Mouse (Mus musculus) CH12.LX (cell line): ENCODE measurements around the gene Grap. TPM values are rescaled to one million over a fixed set of nuclear protein-coding genes. Genes with fewer than 3 reads are reported as not detected.

Source experiments
- DNase-seq: peaks from one replicate; pipeline ENCODE4 v3.0.0-alpha.2; 2013; ENCODE audit errors: extremely low read depth
- H3K27ac ChIP-seq: 2 replicates; pipeline ENCODE4 v1.5.1; 2012; ENCODE audit warnings: low read depth, mild to moderate bottlenecking, control low read depth, moderate library complexity; ENCODE audit not compliant: insufficient read depth
- H3K27me3 ChIP-seq: replicated peaks from 2 replicates; pipeline ENCODE3; 2012; ENCODE audit warnings: inconsistent platforms
- H3K36me3 ChIP-seq, 2 experiments: replicated peaks in 1 of 2; 2 replicates each; pipeline versions ENCODE3 to v1.6.1; 2012; ENCODE audit warnings: inconsistent platforms in 1 of 2, low read length in 1 of 2, mild to moderate bottlenecking in 1 of 2, mixed read lengths in 1 of 2, moderate library complexity in 1 of 2; ENCODE audit not compliant: control insufficient read depth in 1 of 2, insufficient read depth in 1 of 2
- H3K4me1 ChIP-seq, 2 experiments: 2 replicates each; pipeline ENCODE4 v1.6.1; 2012; ENCODE audit warnings: inconsistent platforms in 1 of 2, moderate library complexity in 1 of 2; ENCODE audit not compliant: insufficient read depth in 2 of 2, control insufficient read depth in 1 of 2
- H3K4me2 ChIP-seq: 2 replicates; pipeline ENCODE4 v1.6.1; 2012; ENCODE audit warnings: low read depth, mild to moderate bottlenecking, control low read depth; ENCODE audit not compliant: poor library complexity, insufficient read depth, severe bottlenecking
- H3K4me3 ChIP-seq, 3 experiments: fragments of 150-350 bp in 1 of 3; sonication (generic) in 1 of 3; replicated peaks in 1 of 3; 2 replicates each; pipeline versions ENCODE3 to v1.5.1; 2011 to 2012; ENCODE audit warnings: low read depth in 2 of 3, low read length in 2 of 3, mild to moderate bottlenecking in 2 of 3, moderate library complexity in 2 of 3, control low read depth in 1 of 3, improper control_type of control experiment in 1 of 3, inconsistent platforms in 1 of 3, mixed read lengths in 1 of 3; ENCODE audit not compliant: poor library complexity in 1 of 3
- H3K79me2 ChIP-seq: replicated peaks from 2 replicates; pipeline ENCODE4 v1.6.1; 2012; ENCODE audit warnings: mild to moderate bottlenecking, moderate library complexity; ENCODE audit not compliant: control insufficient read depth, poor library complexity, insufficient read depth, severe bottlenecking; ENCODE audit errors: extremely low read depth
- H3K9ac ChIP-seq: 2 replicates; pipeline ENCODE4 v1.6.1; 2012; ENCODE audit warnings: low read depth, mild to moderate bottlenecking, control low read depth, moderate library complexity; ENCODE audit not compliant: insufficient read depth
- H3K9me3 ChIP-seq: replicated peaks from 2 replicates; pipeline ENCODE3; 2012; ENCODE audit warnings: low read length, inconsistent platforms, mixed read lengths
- CHD2 ChIP-seq: IDR thresholded peaks from 2 replicates; pipeline ENCODE4 v1.6.1; 2011; ENCODE audit warnings: low read length, improper control_type of control experiment
- ELF1 ChIP-seq: IDR thresholded peaks from 2 replicates; pipeline ENCODE4 v1.6.1; 2014; ENCODE audit warnings: low read depth, mild to moderate bottlenecking, inconsistent platforms, low read length, improper control_type of control experiment
- IRF4 ChIP-seq: IDR thresholded peaks from 2 replicates; pipeline ENCODE4 v1.6.1; 2014; ENCODE audit warnings: low read depth, mild to moderate bottlenecking, inconsistent platforms, low read length, improper control_type of control experiment
- JUN ChIP-seq: IDR thresholded peaks from 2 replicates; pipeline ENCODE4 v1.6.1; 2011; ENCODE audit warnings: low read depth, mild to moderate bottlenecking, low read length, improper control_type of control experiment, moderate library complexity; ENCODE audit not compliant: insufficient read depth
- KAT2A ChIP-seq: IDR thresholded peaks from 2 replicates; pipeline ENCODE4 v1.6.1; 2012; ENCODE audit warnings: low read length, improper control_type of control experiment, inconsistent platforms; ENCODE audit not compliant: insufficient replicate concordance
- MEF2A ChIP-seq: IDR thresholded peaks from 2 replicates; pipeline ENCODE4 v1.6.1; 2014; ENCODE audit warnings: low read depth, mild to moderate bottlenecking, inconsistent platforms, low read length, improper control_type of control experiment, borderline replicate concordance
- MXI1 ChIP-seq: IDR thresholded peaks from 2 replicates; pipeline ENCODE4 v1.6.1; 2011; ENCODE audit warnings: mild to moderate bottlenecking, low read depth, low read length, improper control_type of control experiment
- MYC ChIP-seq: IDR thresholded peaks from 2 replicates; pipeline ENCODE4 v1.6.1; 2011; ENCODE audit warnings: low read depth, mild to moderate bottlenecking, improper control_type of control experiment, low read length
- PAX5 ChIP-seq: IDR thresholded peaks from 2 replicates; pipeline ENCODE4 v1.6.1; 2012; ENCODE audit warnings: low read length, inconsistent platforms, mixed read lengths
- POLR2A ChIP-seq: IDR thresholded peaks from 2 replicates; pipeline ENCODE4 v1.6.1; 2011; ENCODE audit warnings: low read depth, mild to moderate bottlenecking, improper control_type of control experiment, low read length
- POLR2AphosphoS2 ChIP-seq: IDR thresholded peaks from 2 replicates; pipeline ENCODE4 v1.6.1; 2011; ENCODE audit warnings: low read depth, low read length, improper control_type of control experiment
- RAD21 ChIP-seq: IDR thresholded peaks from 2 replicates; pipeline ENCODE4 v1.6.1; 2011; ENCODE audit warnings: low read depth, mild to moderate bottlenecking, low read length, improper control_type of control experiment, moderate library complexity
- RCOR1 ChIP-seq: conservative IDR thresholded peaks from 2 replicates; pipeline ENCODE4 v1.6.1; 2012; ENCODE audit warnings: low read depth, mild to moderate bottlenecking, inconsistent platforms, low read length, improper control_type of control experiment
- TCF12 ChIP-seq: IDR thresholded peaks from 2 replicates; pipeline ENCODE4 v1.6.1; 2014; ENCODE audit warnings: low read depth, mild to moderate bottlenecking, inconsistent platforms, low read length, improper control_type of control experiment
- ZC3H11A ChIP-seq: IDR thresholded peaks from 2 replicates; pipeline ENCODE4 v1.6.1; 2012; ENCODE audit warnings: low read depth, mild to moderate bottlenecking, inconsistent platforms, low read length, improper control_type of control experiment
- ZKSCAN1 ChIP-seq: IDR thresholded peaks from 2 replicates; pipeline ENCODE4 v1.6.1; 2012; ENCODE audit warnings: low read depth, inconsistent platforms, low read length, improper control_type of control experiment, borderline replicate concordance
- ZMIZ1 ChIP-seq: IDR thresholded peaks from 2 replicates; pipeline ENCODE4 v1.6.1; 2012; ENCODE audit warnings: low read depth, mild to moderate bottlenecking, inconsistent platforms, low read length, improper control_type of control experiment
- dilution Hi-C: fragments of 300-500 bp; cut with MboI; formaldehyde crosslinking; loops from 2 replicates; pipeline ENCODE4 v1.14.3; 2020; ENCODE audit warnings: low sequenced_read_pairs; ENCODE audit not compliant: extremely low pct_unique_long_range_greater_than_20kb, extremely low pct_ligation_motif_present
- in situ Hi-C: fragments of 300-500 bp; cut with MboI; formaldehyde crosslinking; loops from 3 replicates; pipeline ENCODE4 v1.14.3; 2019; ENCODE audit warnings: low sequenced_read_pairs, low pct_ligation_motif_present, low pct_unique_long_range_greater_than_20kb, mixed read lengths
- polyA plus RNA-seq: library from polyadenylated mRNA; unstranded; fragments of >175 nt; gene quantifications from 2 replicates; pipeline ENCODE4 v1.2.1, GENCODE M21; 2012; ENCODE audit warnings: low read depth; ENCODE audit not compliant: insufficient read length
- total RNA-seq, 2 experiments: library from RNA; depleted of rRNA; stranded (reverse); fragments of 300-350 nt in 1 of 2; fragments of >200 nt in 1 of 2; gene quantifications; 2 replicates each; pipeline ENCODE4 v1.2.3; 2012 to 2014

The Grap gene
- total and polyA plus RNA-seq, 3 experiments = 274 to 412 (median 280) TPM

DNA sequence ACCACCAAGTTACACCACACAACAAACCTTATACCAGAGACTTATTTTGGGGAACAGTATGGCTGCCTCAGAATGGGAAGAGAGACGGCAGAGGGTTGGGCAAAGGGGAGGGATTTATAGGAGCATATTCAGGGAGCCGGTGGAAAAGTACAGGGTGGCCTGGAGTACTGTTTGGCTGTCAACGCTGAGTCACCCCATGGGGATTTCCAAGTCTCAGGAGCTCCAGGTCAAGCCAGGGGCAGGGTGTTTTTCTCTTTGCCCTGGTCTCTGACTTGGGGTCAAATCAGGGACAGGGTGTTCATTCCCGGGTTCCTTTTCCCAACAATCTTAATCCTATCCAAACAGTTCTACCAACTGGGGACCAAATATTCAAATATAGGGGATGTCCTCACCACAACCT, 45.0 kb upstream of the Grap start:
- dilution Hi-C loops = no loop called here

DNA sequence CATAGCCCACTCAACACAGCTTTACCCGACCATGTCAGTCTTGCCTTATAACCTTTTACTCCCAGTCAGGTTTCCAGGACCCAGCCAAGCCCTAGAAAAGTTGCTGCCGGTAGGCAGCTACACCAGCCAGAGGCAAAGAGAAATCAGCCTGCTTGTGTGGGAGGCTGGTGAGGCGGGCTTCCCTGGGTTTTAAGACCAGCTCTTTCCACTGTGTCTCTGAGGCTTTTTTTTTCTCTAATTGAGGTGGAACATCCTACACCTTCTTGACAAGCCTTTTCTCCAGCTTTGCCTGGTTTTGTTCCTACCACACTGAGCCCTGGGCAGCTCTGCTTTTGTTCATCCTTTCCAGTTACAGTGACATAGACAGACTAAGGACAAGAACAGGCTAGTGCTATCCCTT, 41.9 kb upstream of the Grap start:
- in situ Hi-C loops (no loop called here), dilution Hi-C loops (no loop called here)
- H3K4me2 ChIP-seq = no peak overlapping the region
- H3K9ac ChIP-seq = no peak overlapping the region
- DNase-seq = no peak
- no peak overlapping the region for H3K4me3 ChIP-seq
- H3K36me3 ChIP-seq = no peaks in the 10 kb centered on the region
- no peak overlapping the region for H3K27ac ChIP-seq
- peaks cover 42% of the 10 kb centered on the region for H3K9me3 ChIP-seq
- peaks cover 79% of the 10 kb centered on the region for H3K27me3 ChIP-seq
- peaks cover 0 to 5% of the 10 kb centered on the region in 2 experiments; a peak in 1 of 4 replicates for H3K4me1 ChIP-seq
- TF ChIP-seq JUN (no peak), ZC3H11A (no peak), CHD2 (no peak), ZMIZ1 (no peak), POLR2A (no peak), IRF4 (no peak), RCOR1 (no peak), MXI1 (no peak), MEF2A (no peak), PAX5 (no peak), TCF12 (no peak), MYC (no peak), POLR2AphosphoS2 (no peak), KAT2A (no peak), ZKSCAN1 (no peak)
- H3K79me2 ChIP-seq = no peaks in the 10 kb centered on the region

More for the DNA sequence above, 45.0 kb upstream of the Grap start:
- no peak for TF ChIP-seq ELF1
- no peak for TF ChIP-seq RAD21
- peaks cover 82% of the 10 kb centered on the region for H3K27me3 ChIP-seq
- no peak overlapping the region for H3K27ac ChIP-seq
- peaks cover 50% of the 10 kb centered on the region for H3K9me3 ChIP-seq
- no peak for DNase-seq
- in situ Hi-C loops = no loop called here
- H3K4me2 ChIP-seq = no peak overlapping the region
- no peaks in the 10 kb centered on the region for H3K79me2 ChIP-seq
- H3K9ac ChIP-seq = no peak overlapping the region
- no peaks in the 10 kb centered on the region for H3K36me3 ChIP-seq
- H3K4me3 ChIP-seq = no peak overlapping the region
- H3K4me1 ChIP-seq = peaks cover 4 to 7% of the 10 kb centered on the region in 2 experiments
